8 mouse cellular contexts compared by ENCODE assay signal in genomic region chr3:32508666-32509324, GRCm38 (mm10). TPM values are rescaled to one million over a fixed set of nuclear protein-coding genes. Genes with fewer than 3 reads are reported as not detected.
DNase-seq lines count a peak whose midpoint lies in the region; ATAC-seq lines count a peak whose summit lies in the region.

No protein-coding gene starts in this region.

- peak; percentile 71 for ATAC-seq in inflammation-experienced regulatory T-cells, adult 6 months

- H3K4me3 ChIP-seq in megakaryocyte, embryonic 14.5 days (replicated peaks), result peak overlapping the region; percentile 89

- H3K9me3 ChIP-seq in megakaryocyte, embryonic 14.5 days, result no peaks in the 10 kb centered on the region

- peaks cover 40% of the 10 kb centered on the region for H3K4me1 ChIP-seq in megakaryocyte, embryonic 14.5 days

- intact Hi-C loops in gastrocnemius, postnatal 14 days (cut with DNase I; ENCODE audit: low total_unique reads), result loop anchor here (2.0 kb wide), 1 partner anchor 176 kb away; no protein-coding TSS in a partner anchor

- peaks cover 4% of the 10 kb centered on the region for H3K27me3 ChIP-seq in megakaryocyte, embryonic 14.5 days (replicated peaks)

- H3K36me3 ChIP-seq in megakaryocyte, embryonic 14.5 days (replicated peaks; ENCODE audit: low read length), result peaks cover 11% of the 10 kb centered on the region

- peak; percentile 5 for DNase-seq in ovary, postnatal 10 days (ENCODE audit: low spot score)
- no peak for DNase-seq in ovary, adult 18-20 months (ENCODE audit: low spot score)
- peak; percentile 93 for DNase-seq in embryo, embryonic 10.5 days (ENCODE audit: low spot score)
- peak; percentile 55 for DNase-seq in gastrocnemius, postnatal 14 days
- DNase-seq in left cerebral cortex, adult 8-10 months (ENCODE audit: low spot score in 2 of 2), result peak; percentile 41 to 51
- peak; percentile 62 for DNase-seq in right cerebral cortex, postnatal 14 days

RNA-seq across cellular contexts. Expression of gene Zfp639, which starts 1.3 kb away (rescaled TPM):
- total RNA-seq in gastrocnemius, postnatal 14 days (2021), result 10 to 100 TPM; 17.9 to 19.8 TPM
- 10 to 100 TPM; 26.7 to 28.3 (median 28.1) TPM for polyA plus RNA-seq in inflammation-experienced regulatory T-cells, adult 6 months (2017; shearing (Covaris generic))
- 10 to 100 TPM; 35.3 to 42.7 (median 39.7) TPM for total RNA-seq in left cerebral cortex, adult 8-10 months (2022)
- polyA plus RNA-seq in megakaryocyte, embryonic 14.5 days (2012; ENCODE audit: insufficient read depth, low replicate concordance), result 2.3 TPM in 1 of 2 replicates, not detected in the other

RNA-seq across cellular contexts. Expression of gene Kcnmb3, which starts 16.8 kb away (rescaled TPM):
- not detected for total RNA-seq in gastrocnemius, postnatal 14 days (2021)
- 1 to 10 TPM in 1 of 3 experiments, under 1 TPM in 2; 0.33 to 1.2 (median 0.85) TPM for polyA plus RNA-seq in inflammation-experienced regulatory T-cells, adult 6 months (2017; shearing (Covaris generic))
- total RNA-seq in left cerebral cortex, adult 8-10 months (2022), result under 1 TPM; 0.37 to 0.82 (median 0.53) TPM
- polyA plus RNA-seq in megakaryocyte, embryonic 14.5 days (2012; ENCODE audit: insufficient read depth, low replicate concordance), result not detected in 2 replicates

RNA-seq across cellular contexts. Expression of gene Mfn1, which starts 20.5 kb away (rescaled TPM):
- 100 to 1,000 TPM; 112 to 137 TPM for total RNA-seq in gastrocnemius, postnatal 14 days (2021)
- 10 to 100 TPM; 10.9 to 15.6 (median 13.2) TPM for polyA plus RNA-seq in inflammation-experienced regulatory T-cells, adult 6 months (2017; shearing (Covaris generic))
- 100 to 1,000 TPM in 2 of 4 experiments, 10 to 100 TPM in 2; 93.5 to 111 (median 104) TPM for total RNA-seq in left cerebral cortex, adult 8-10 months (2022)
- polyA plus RNA-seq in megakaryocyte, embryonic 14.5 days (2012; ENCODE audit: insufficient read depth, low replicate concordance), result 2.7 TPM in 1 of 2 replicates, not detected in the other
